Mouse (Mus musculus): ENCODE results near the gene Ect2. TPM values are rescaled to one million over a fixed set of nuclear protein-coding genes. Genes with fewer than 3 reads are reported as not detected.

Ect2 gene
- polyA plus RNA-seq, 1 experiment from 2014 or later, result 57.8 TPM

GRCm38 (mm10) chr3:27155856-27156593 lies 2.3 kb upstream of the Ect2 start:
- H3K4me1 ChIP-seq, result peaks cover 24% of the 10 kb centered on the region
- 0 out of 2 replicates have a peak overlapping the region, but pooled peaks have one; percentile 67 for H3K27ac ChIP-seq
- WGBS, result 66% methylated on average over 9 of the region's 9 CpGs

GRCm38 (mm10) chr3:27155051-27155855 lies 1.6 kb upstream of the Ect2 start:
- Histone ChIP-seq H3K9ac (no peak overlapping the region), H3K4me1 (peaks cover 24% of the 10 kb centered on the region), H3K4me2 (replicated peaks) (no peak overlapping the region), H3K4me3 (no peak overlapping the region), H3K9me3 (no peaks in the 10 kb centered on the region), H3K27me3 (no peaks in the 10 kb centered on the region), H3K27ac (peak overlapping the region; percentile 67), H3K36me3 (peaks cover under 1% of the 10 kb centered on the region; the same call in 1 of the 2 replicates)
- 15% methylated on average over 6 of the region's 6 CpGs for WGBS
- ATAC-seq (ENCODE audit: insufficient number of reproducible peaks, insufficient read depth, low FRiP score, low TSS enrichment), result no peak

More at GRCm38 (mm10) chr3:27155856-27156593, 2.3 kb upstream of the Ect2 start:
- no peaks in the 10 kb centered on the region for H3K9me3 ChIP-seq
- H3K36me3 ChIP-seq, result no peaks in the 10 kb centered on the region
- no peaks in the 10 kb centered on the region for H3K27me3 ChIP-seq
- H3K4me3 ChIP-seq, result no peak overlapping the region
- H3K4me2 ChIP-seq (replicated peaks), result no peak overlapping the region
- no peak overlapping the region for H3K9ac ChIP-seq
- no peak for ATAC-seq (ENCODE audit: insufficient number of reproducible peaks, insufficient read depth, low FRiP score, low TSS enrichment)

- H3K9me3 ChIP-seq, result no peaks in the 10 kb centered on the region
- H3K4me1 ChIP-seq, result peaks cover 24% of the 10 kb centered on the region
- H3K4me3 ChIP-seq, result peak overlapping the region; percentile 87
- H3K36me3 ChIP-seq, result peaks cover 9% of the 10 kb centered on the region
- H3K27ac ChIP-seq, result peak overlapping the region; percentile 67; the same call in 1 of the 2 replicates
- no peaks in the 10 kb centered on the region for H3K27me3 ChIP-seq
- peak overlapping the region; percentile 39 for H3K4me2 ChIP-seq (replicated peaks)
- WGBS, result 61% methylated on average over 2 of the region's 2 CpGs
- ATAC-seq (ENCODE audit: insufficient number of reproducible peaks, insufficient read depth, low FRiP score, low TSS enrichment), result no peak
- H3K9ac ChIP-seq, result no peak overlapping the region
Measured at GRCm38 (mm10) chr3:27154280-27154679, 602 bp upstream of the Ect2 start.

GRCm38 (mm10) chr3:27153191-27153671 lies 447 bp downstream of the Ect2 start:
- Histone ChIP-seq H3K4me1 (peaks cover 24% of the 10 kb centered on the region), H3K36me3 (peaks cover 10% of the 10 kb centered on the region), H3K9me3 (no peaks in the 10 kb centered on the region), H3K4me2 (replicated peaks) (peak overlapping the region; percentile 58), H3K9ac (peak overlapping the region; percentile 79), H3K27me3 (no peaks in the 10 kb centered on the region), H3K4me3 (peak overlapping the region; percentile 87), H3K27ac (peak overlapping the region; percentile 86)
- under 1% methylated on average over 31 of the region's 31 CpGs for WGBS
- peak; percentile 69 for ATAC-seq (ENCODE audit: insufficient number of reproducible peaks, insufficient read depth, low FRiP score, low TSS enrichment)

- whole genome bisulfite sequencing, result 90% methylated on average over 7 of the region's 7 CpGs
- Histone ChIP-seq H3K27ac (no peak overlapping the region), H3K9ac (no peak overlapping the region), H3K27me3 (no peaks in the 10 kb centered on the region), H3K9me3 (no peaks in the 10 kb centered on the region), H3K4me3 (no peak overlapping the region), H3K4me1 (no peaks in the 10 kb centered on the region), H3K4me2 (replicated peaks) (no peak overlapping the region), H3K36me3 (peaks cover 45% of the 10 kb centered on the region)
- no peak for ATAC-seq (ENCODE audit: insufficient number of reproducible peaks, insufficient read depth, low FRiP score, low TSS enrichment)
Measured at GRCm38 (mm10) chr3:27145733-27146132, 7.9 kb downstream of the Ect2 start.

- no peaks in the 10 kb centered on the region for H3K4me1 ChIP-seq
- H3K9ac ChIP-seq, result no peak overlapping the region
- H3K27me3 ChIP-seq, result no peaks in the 10 kb centered on the region
- H3K27ac ChIP-seq, result no peak overlapping the region
- H3K4me2 ChIP-seq (replicated peaks), result no peak overlapping the region
- H3K36me3 ChIP-seq, result peaks cover 53% of the 10 kb centered on the region
- ATAC-seq (ENCODE audit: insufficient number of reproducible peaks, insufficient read depth, low FRiP score, low TSS enrichment), result no peak
- no peak overlapping the region for H3K4me3 ChIP-seq
- 91% methylated on average over 7 of the region's 7 CpGs for WGBS
- H3K9me3 ChIP-seq, result no peaks in the 10 kb centered on the region
Measured at GRCm38 (mm10) chr3:27143570-27143969, 10.1 kb downstream of the Ect2 start.

- no peaks in the 10 kb centered on the region for H3K4me1 ChIP-seq
- H3K9ac ChIP-seq, result no peak overlapping the region
- no peak overlapping the region for H3K4me3 ChIP-seq
- no peaks in the 10 kb centered on the region for H3K27me3 ChIP-seq
- WGBS, result 87% methylated on average over 8 of the region's 8 CpGs
- H3K4me2 ChIP-seq (replicated peaks), result no peak overlapping the region
- H3K9me3 ChIP-seq, result no peaks in the 10 kb centered on the region
- peaks cover 68% of the 10 kb centered on the region for H3K36me3 ChIP-seq
- no peak for ATAC-seq (ENCODE audit: insufficient number of reproducible peaks, insufficient read depth, low FRiP score, low TSS enrichment)
- H3K27ac ChIP-seq, result no peak overlapping the region
Measured at GRCm38 (mm10) chr3:27140101-27140500, 13.6 kb downstream of the Ect2 start.

- 91% methylated on average over 9 of the region's 9 CpGs for WGBS
- H3K4me1 ChIP-seq, result no peaks in the 10 kb centered on the region
- no peak overlapping the region for H3K9ac ChIP-seq
- ATAC-seq (ENCODE audit: insufficient number of reproducible peaks, insufficient read depth, low FRiP score, low TSS enrichment), result no peak
- H3K4me3 ChIP-seq, result no peak overlapping the region
- H3K27ac ChIP-seq, result no peak overlapping the region
- H3K36me3 ChIP-seq, result peaks cover 51% of the 10 kb centered on the region
- no peaks in the 10 kb centered on the region for H3K27me3 ChIP-seq
- H3K9me3 ChIP-seq, result no peaks in the 10 kb centered on the region
- no peak overlapping the region for H3K4me2 ChIP-seq (replicated peaks)
Measured at GRCm38 (mm10) chr3:27121864-27122450, 31.7 kb downstream of the Ect2 start.

GRCm38 (mm10) chr3:27120932-27121331 lies 32.7 kb downstream of the Ect2 start:
- ATAC-seq (ENCODE audit: insufficient number of reproducible peaks, insufficient read depth, low FRiP score, low TSS enrichment), result no peak
- WGBS, result 89% methylated on average over 6 of the region's 6 CpGs
- no peaks in the 10 kb centered on the region for H3K27me3 ChIP-seq
- no peak overlapping the region for H3K4me3 ChIP-seq
- no peak overlapping the region for H3K4me2 ChIP-seq (replicated peaks)
- no peak overlapping the region for H3K9ac ChIP-seq
- no peak overlapping the region for H3K27ac ChIP-seq
- peaks cover 57% of the 10 kb centered on the region for H3K36me3 ChIP-seq
- H3K9me3 ChIP-seq, result no peaks in the 10 kb centered on the region
- no peaks in the 10 kb centered on the region for H3K4me1 ChIP-seq

- WGBS, result 89% methylated on average over 4 of the region's 4 CpGs
- Histone ChIP-seq H3K9me3 (no peaks in the 10 kb centered on the region), H3K4me3 (no peak overlapping the region), H3K4me2 (replicated peaks) (no peak overlapping the region), H3K27ac (no peak overlapping the region), H3K4me1 (no peaks in the 10 kb centered on the region), H3K36me3 (peaks cover 63% of the 10 kb centered on the region), H3K27me3 (no peaks in the 10 kb centered on the region), H3K9ac (no peak overlapping the region)
- ATAC-seq (ENCODE audit: insufficient number of reproducible peaks, insufficient read depth, low FRiP score, low TSS enrichment), result no peak
Measured at GRCm38 (mm10) chr3:27118227-27118626, 35.5 kb downstream of the Ect2 start.

GRCm38 (mm10) chr3:27110860-27111259 lies 42.8 kb downstream of the Ect2 start:
- Histone ChIP-seq H3K27ac (no peak overlapping the region), H3K9me3 (no peaks in the 10 kb centered on the region), H3K4me1 (no peaks in the 10 kb centered on the region), H3K4me3 (no peak overlapping the region), H3K36me3 (peaks cover 41% of the 10 kb centered on the region), H3K9ac (no peak overlapping the region), H3K4me2 (replicated peaks) (no peak overlapping the region), H3K27me3 (no peaks in the 10 kb centered on the region)
- ATAC-seq (ENCODE audit: insufficient number of reproducible peaks, insufficient read depth, low FRiP score, low TSS enrichment), result no peak
